Mouse (Mus musculus): ENCODE data around the gene Bbs9. TPM values are rescaled to one million over a fixed set of nuclear protein-coding genes. Genes with fewer than 3 reads are reported as not detected.

Bbs9 gene
- total and polyA plus RNA-seq, 3 experiments, result 6.9 to 9.1 (median 7.8) TPM

DNA sequence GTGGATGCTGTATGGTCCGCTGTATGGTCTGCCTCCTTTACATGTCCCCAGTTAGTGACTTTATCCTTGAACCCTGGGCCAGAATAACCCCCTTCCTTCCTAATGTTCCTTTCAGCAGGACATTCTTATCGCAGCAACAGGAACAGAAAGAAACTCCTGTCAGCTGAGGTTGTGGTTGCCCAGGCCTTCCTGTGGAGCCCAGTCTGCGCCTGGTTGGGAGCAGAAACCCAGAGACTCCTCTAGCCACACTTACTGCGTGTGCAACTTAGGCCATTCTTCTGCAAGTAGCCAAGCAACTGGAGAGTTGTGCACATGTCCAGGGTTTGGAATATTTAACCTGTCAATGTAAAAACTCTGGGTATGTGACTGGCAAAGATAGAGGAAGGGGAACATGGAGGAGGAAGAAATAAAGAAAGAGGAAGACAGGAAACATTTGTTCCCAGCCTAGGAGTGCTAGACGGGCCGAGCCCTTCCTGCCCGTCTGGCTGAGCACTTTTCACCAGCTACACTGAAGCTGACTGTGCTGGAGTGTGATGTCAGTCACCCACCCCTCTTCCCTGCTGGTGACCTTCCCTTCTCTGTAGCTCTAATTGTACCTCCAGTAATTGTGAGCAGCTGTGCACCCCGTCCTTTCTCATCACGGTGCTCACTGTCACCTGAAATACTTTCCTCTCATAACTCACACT is 339.0 kb downstream of the Bbs9 start:
- Histone ChIP-seq H3K4me3 (replicated peaks in 1 of 3; ENCODE audit: low read depth in 2 of 3, low read length in 2 of 3, poor library complexity in 1 of 3) (no peak overlapping the region), H3K36me3 (replicated peaks in 1 of 2; ENCODE audit: control insufficient read depth in 1 of 2, insufficient read depth in 1 of 2, low read length in 1 of 2) (no peaks in the 10 kb centered on the region), H3K4me1 (ENCODE audit: control insufficient read depth in 1 of 2, insufficient read depth in 2 of 2) (peaks cover 5 to 20% of the 10 kb centered on the region in 2 experiments), H3K4me2 (ENCODE audit: insufficient read depth, low read depth, poor library complexity, severe bottlenecking) (no peak overlapping the region), H3K79me2 (replicated peaks; ENCODE audit: control insufficient read depth, extremely low read depth, insufficient read depth, poor library complexity, severe bottlenecking) (no peaks in the 10 kb centered on the region), H3K9me3 (replicated peaks; ENCODE audit: low read length) (no peaks in the 10 kb centered on the region), H3K9ac (ENCODE audit: insufficient read depth, low read depth) (no peak overlapping the region), H3K27ac (ENCODE audit: insufficient read depth, low read depth) (no peak overlapping the region), H3K27me3 (replicated peaks) (no peaks in the 10 kb centered on the region)
- no peak for TF ChIP-seq E2F4 (IDR thresholded peaks at IDR 0.05; ENCODE audit: insufficient replicate concordance, low read depth, low read length)
- no peak for TF ChIP-seq POLR2AphosphoS2 (IDR thresholded peaks at IDR 0.05; ENCODE audit: low read depth, low read length)
- TF ChIP-seq PAX5 (IDR thresholded peaks at IDR 0.05; ENCODE audit: low read length), result no peak
- no peak for TF ChIP-seq CHD1 (IDR thresholded peaks at IDR 0.05; ENCODE audit: low read depth, low read length)
- no peak for TF ChIP-seq MEF2A (IDR thresholded peaks at IDR 0.05; ENCODE audit: borderline replicate concordance, low read depth, low read length)
- no peak for TF ChIP-seq EP300 (IDR thresholded peaks at IDR 0.05; ENCODE audit: low read length)
- TF ChIP-seq ZKSCAN1 (IDR thresholded peaks at IDR 0.05; ENCODE audit: borderline replicate concordance, low read depth, low read length), result no peak
- no peak for TF ChIP-seq MAZ (IDR thresholded peaks at IDR 0.05; ENCODE audit: low read depth, low read length)
- TF ChIP-seq POLR2A (IDR thresholded peaks at IDR 0.05; ENCODE audit: low read depth, low read length), result no peak
- no peak for TF ChIP-seq ZC3H11A (IDR thresholded peaks at IDR 0.05; ENCODE audit: low read depth, low read length)
- no peak for TF ChIP-seq RCOR1 (conservative IDR thresholded peaks at IDR 0.05; ENCODE audit: low read depth, low read length)
- TF ChIP-seq SIN3A (IDR thresholded peaks at IDR 0.05; ENCODE audit: low read length), result no peak
- no peak for TF ChIP-seq NELFE (IDR thresholded peaks at IDR 0.05; ENCODE audit: low read depth, low read length)
- TF ChIP-seq CTCF (conservative IDR thresholded peaks at IDR 0.05 in 1 of 2, IDR thresholded peaks at IDR 0.05 in 1 of 2; ENCODE audit: low read depth in 2 of 2, low read length in 2 of 2), result no peak
- no peak for TF ChIP-seq MAX (IDR thresholded peaks at IDR 0.05; ENCODE audit: low read length)
- no peak for DNase-seq (ENCODE audit: extremely low read depth)
- in situ Hi-C loops (cut with MboI; ENCODE audit: low pct_ligation_motif_present, low pct_unique_long_range_greater_than_20kb, low sequenced_read_pairs) (no loop called here), dilution Hi-C loops (cut with MboI; ENCODE audit: extremely low pct_ligation_motif_present, extremely low pct_unique_long_range_greater_than_20kb, low sequenced_read_pairs) (no loop called here)

- H3K9ac ChIP-seq (ENCODE audit: insufficient read depth, low read depth), result no peak overlapping the region
- H3K4me1 ChIP-seq (ENCODE audit: control insufficient read depth in 1 of 2, insufficient read depth in 2 of 2), result peaks cover 7 to 25% of the 10 kb centered on the region in 2 experiments
- H3K36me3 ChIP-seq (replicated peaks in 1 of 2; ENCODE audit: control insufficient read depth in 1 of 2, insufficient read depth in 1 of 2, low read length in 1 of 2), result no peaks in the 10 kb centered on the region
- H3K4me3 ChIP-seq (replicated peaks in 1 of 3; ENCODE audit: low read depth in 2 of 3, low read length in 2 of 3, poor library complexity in 1 of 3), result no peak overlapping the region
- TF ChIP-seq MAX (IDR thresholded peaks at IDR 0.05; ENCODE audit: low read length), result no peak
- no peak for TF ChIP-seq ELF1 (IDR thresholded peaks at IDR 0.05; ENCODE audit: low read depth, low read length)
- no peak for TF ChIP-seq USF1 (IDR thresholded peaks at IDR 0.05; ENCODE audit: low read depth, low read length)
- no peak for TF ChIP-seq ZKSCAN1 (IDR thresholded peaks at IDR 0.05; ENCODE audit: borderline replicate concordance, low read depth, low read length)
- no peak for TF ChIP-seq ETS1 (conservative IDR thresholded peaks at IDR 0.05; ENCODE audit: low read depth, low read length)
- no peak for TF ChIP-seq POLR2AphosphoS2 (IDR thresholded peaks at IDR 0.05; ENCODE audit: low read depth, low read length)
- no peak for TF ChIP-seq CTCF (conservative IDR thresholded peaks at IDR 0.05 in 1 of 2, IDR thresholded peaks at IDR 0.05 in 1 of 2; ENCODE audit: low read depth in 2 of 2, low read length in 2 of 2)
- no peak for TF ChIP-seq MYC (IDR thresholded peaks at IDR 0.05; ENCODE audit: low read depth, low read length)
- TF ChIP-seq PAX5 (IDR thresholded peaks at IDR 0.05; ENCODE audit: low read length), result no peak
- no peak for TF ChIP-seq MXI1 (IDR thresholded peaks at IDR 0.05; ENCODE audit: low read depth, low read length)
- no peak for TF ChIP-seq POLR2A (IDR thresholded peaks at IDR 0.05; ENCODE audit: low read depth, low read length)
- no peak for TF ChIP-seq RCOR1 (conservative IDR thresholded peaks at IDR 0.05; ENCODE audit: low read depth, low read length)
- H3K79me2 ChIP-seq (replicated peaks; ENCODE audit: control insufficient read depth, extremely low read depth, insufficient read depth, poor library complexity, severe bottlenecking), result no peaks in the 10 kb centered on the region
- DNase-seq (ENCODE audit: extremely low read depth), result no peak
- H3K27me3 ChIP-seq (replicated peaks), result no peaks in the 10 kb centered on the region
- in situ Hi-C loops (cut with MboI; ENCODE audit: low pct_ligation_motif_present, low pct_unique_long_range_greater_than_20kb, low sequenced_read_pairs), result no loop called here
- H3K4me2 ChIP-seq (ENCODE audit: insufficient read depth, low read depth, poor library complexity, severe bottlenecking), result no peak overlapping the region
- no peaks in the 10 kb centered on the region for H3K9me3 ChIP-seq (replicated peaks; ENCODE audit: low read length)
- dilution Hi-C loops (cut with MboI; ENCODE audit: extremely low pct_ligation_motif_present, extremely low pct_unique_long_range_greater_than_20kb, low sequenced_read_pairs), result no loop called here
- H3K27ac ChIP-seq (ENCODE audit: insufficient read depth, low read depth), result no peak overlapping the region
Observed at GRCm38 (mm10) chr9:22815093-22815458, 339.6 kb downstream of the Bbs9 start.
